Mouse (Mus musculus) forebrain, postnatal 0 days (tissue): Measurements from ENCODE around the gene Olfr1145. TPM values are rescaled to one million over a fixed set of nuclear protein-coding genes. Genes with fewer than 3 reads are reported as not detected.

Experiments used
- ATAC-seq: fragments of 200-750 bp; cut with Nextera tagmentation; 2 replicates; pipeline ENCODE4 v1.8.0; 2017; ENCODE audit warnings: mild to moderate bottlenecking, moderate library complexity
- DNase-seq: peaks from one replicate; pipeline ENCODE4 v3.0.0-alpha.2; 2015
- H3K27ac ChIP-seq: fragments of 300-500 bp; sonication (generic); 2 replicates; pipeline ENCODE4 v1.5.1; 2014; ENCODE audit warnings: low read depth, mild to moderate bottlenecking, antibody characterized with exemption, low read length, moderate library complexity, mixed read lengths
- H3K27me3 ChIP-seq: fragments of 300-500 bp; sonication (generic); 2 replicates; pipeline ENCODE4 v1.6.1; 2014; ENCODE audit warnings: mild to moderate bottlenecking, low read length, mixed read lengths; ENCODE audit not compliant: insufficient read depth
- H3K36me3 ChIP-seq: fragments of 300-500 bp; sonication (generic); 2 replicates; pipeline ENCODE4 v1.6.1; 2014; ENCODE audit warnings: mild to moderate bottlenecking, moderate library complexity; ENCODE audit not compliant: insufficient read depth
- H3K4me1 ChIP-seq: fragments of 300-500 bp; sonication (generic); 2 replicates; pipeline ENCODE4 v1.6.1; 2014; ENCODE audit warnings: antibody characterized with exemption; ENCODE audit not compliant: insufficient read depth
- H3K4me2 ChIP-seq: fragments of 300-500 bp; sonication (generic); 2 replicates; pipeline ENCODE4 v1.6.1; 2014; ENCODE audit warnings: low read depth, mild to moderate bottlenecking, moderate library complexity
- H3K4me3 ChIP-seq: fragments of 300-500 bp; sonication (generic); 2 replicates; pipeline ENCODE4 v1.5.1; 2014; ENCODE audit warnings: low read depth, low read length, mixed read lengths
- H3K9ac ChIP-seq: fragments of 300-500 bp; sonication (generic); 2 replicates; pipeline ENCODE4 v1.6.1; 2014; ENCODE audit warnings: mild to moderate bottlenecking
- H3K9me3 ChIP-seq: fragments of 300-500 bp; sonication (generic); 2 replicates; pipeline ENCODE4 v1.6.1; 2016; ENCODE audit warnings: low read length
- CTCF ChIP-seq: sonication (generic); IDR thresholded peaks from 2 replicates; pipeline ENCODE4 v1.5.1; 2016; ENCODE audit warnings: antibody characterized with exemption, control low read depth, low read depth
- WGBS: fragments of 180-500 bp; shearing (Covaris S2); extraction: QIAGEN DNeasy Blood & Tissue Kit; methylation state at CpG from one replicate; pipeline ENCODE4 v1.1.7; 2014; 5-methylcytosine and 5-hydroxymethylcytosine counted together
- polyA plus RNA-seq: library from polyadenylated mRNA; unstranded; fragments of >200 nt; fragmentation: Nextera tagmentation; extraction: Ambion mirVana; gene quantifications from 2 replicates; pipeline ENCODE4 v1.2.1, GENCODE M21; 2015
- total RNA-seq: library from RNA; depleted of rRNA; stranded (reverse); fragments of >200 nt; gene quantifications from 2 replicates; pipeline ENCODE4 v1.2.3, GENCODE M21; 2014; rRNA removed

Gene Olfr1145
- not detected in 2 replicates for total RNA-seq
- polyA plus RNA-seq, result not detected in 2 replicates

GRCm38 (mm10) chr2:87809522-87809921 is at the start of gene Olfr1145:
Gene Olfr1145, plus strand, starts transcription at chr2:87809822.
- DNase-seq, result no peak
- H3K27me3 ChIP-seq, result no peaks in the 10 kb centered on the region
- H3K36me3 ChIP-seq, result no peaks in the 10 kb centered on the region
- no peak for ATAC-seq
- no peak within 1 kb of the TSS for H3K4me2 ChIP-seq
- no peaks in the 10 kb centered on the region for H3K9me3 ChIP-seq
- H3K4me3 ChIP-seq, result no peak within 1 kb of the TSS
- H3K27ac ChIP-seq, result no peak within 1 kb of the TSS
- H3K4me1 ChIP-seq, result no peaks in the 10 kb centered on the region
- WGBS, result 86% methylated on average over 1 of the region's 1 CpGs
- no peak for TF ChIP-seq CTCF
- no peak within 1 kb of the TSS for H3K9ac ChIP-seq

DNA sequence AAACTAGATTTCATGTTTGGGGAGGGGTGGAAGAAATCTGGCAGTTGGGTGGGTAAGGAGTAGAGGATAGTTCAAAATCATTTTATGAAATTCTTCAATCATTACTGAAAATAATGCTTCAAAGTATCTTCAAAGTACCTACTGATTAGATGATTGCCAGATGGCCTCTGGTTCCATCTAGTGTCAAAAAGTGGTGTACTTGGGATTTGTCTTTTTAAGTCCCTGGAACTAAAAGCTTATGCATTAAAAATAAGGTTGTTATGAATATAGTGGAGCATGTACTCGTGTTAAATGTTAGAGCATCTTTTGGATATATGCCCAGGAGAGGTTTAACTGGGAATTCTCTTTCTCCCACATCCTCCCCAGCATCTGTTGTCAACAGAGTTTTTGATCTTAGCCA is 33.5 kb upstream of the Olfr1145 start:
- no peak for ATAC-seq
- H3K27ac ChIP-seq, result no peak overlapping the region
- no peak overlapping the region for H3K4me3 ChIP-seq
- 49% methylated on average over 1 of the region's 1 CpGs for WGBS
- peak; percentile 4 for DNase-seq
- no peak overlapping the region for H3K9ac ChIP-seq
- H3K9me3 ChIP-seq, result no peaks in the 10 kb centered on the region
- H3K27me3 ChIP-seq, result no peaks in the 10 kb centered on the region
- 0 out of 2 replicates have a peak, but pooled peaks have one; percentile 13 for TF ChIP-seq CTCF
- H3K4me2 ChIP-seq, result no peak overlapping the region
- no peaks in the 10 kb centered on the region for H3K36me3 ChIP-seq
- H3K4me1 ChIP-seq, result no peaks in the 10 kb centered on the region

- Histone ChIP-seq H3K4me2 (no peak within 1 kb of the TSS), H3K27me3 (no peaks in the 10 kb centered on the region), H3K9me3 (no peaks in the 10 kb centered on the region), H3K4me1 (no peaks in the 10 kb centered on the region), H3K4me3 (no peak within 1 kb of the TSS), H3K9ac (no peak within 1 kb of the TSS), H3K36me3 (no peaks in the 10 kb centered on the region), H3K27ac (no peak within 1 kb of the TSS)
- DNase-seq (no peak), ATAC-seq (no peak)
- WGBS, result 73% methylated on average over 4 of the region's 4 CpGs
- no peak for TF ChIP-seq CTCF
Measured at GRCm38 (mm10) chr2:87779183-87779582, 30.4 kb upstream of the Olfr1145 start, which contains the start of gene Olfr152. Gene Olfr152, plus strand, starts transcription at chr2:87779483.

DNA sequence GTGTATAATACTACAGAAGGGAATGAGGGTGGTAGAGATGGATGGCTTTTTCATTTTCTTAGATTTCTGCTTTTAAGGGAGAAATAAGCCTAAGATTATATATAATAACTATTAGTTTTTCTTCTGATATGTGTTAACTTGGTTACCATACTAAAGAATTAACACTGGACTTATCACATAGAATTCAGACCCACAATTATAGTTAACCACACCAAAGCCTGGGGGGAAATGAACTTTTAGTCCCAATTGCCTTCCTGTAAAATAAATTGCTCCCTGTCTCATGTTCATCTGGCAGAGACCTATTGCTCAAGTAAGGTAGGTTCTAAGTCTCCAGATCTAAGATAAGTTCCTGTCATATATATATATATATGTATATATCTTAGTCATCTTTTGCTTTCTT is 9.3 kb upstream of the Olfr1145 start, which contains the start of gene Olfr1143:
TSS of gene Olfr1143 (plus strand) at position 301 of the 400 bp plus-strand sequence.
- no peak within 1 kb of the TSS for H3K9ac ChIP-seq
- no peak within 1 kb of the TSS for H3K27ac ChIP-seq
- no peak within 1 kb of the TSS for H3K4me3 ChIP-seq
- no peaks in the 10 kb centered on the region for H3K4me1 ChIP-seq
- no peaks in the 10 kb centered on the region for H3K27me3 ChIP-seq
- H3K9me3 ChIP-seq, result no peaks in the 10 kb centered on the region
- H3K36me3 ChIP-seq, result no peaks in the 10 kb centered on the region
- ATAC-seq (no peak), DNase-seq (no peak)
- H3K4me2 ChIP-seq, result no peak within 1 kb of the TSS
- TF ChIP-seq CTCF, result no peak

DNA sequence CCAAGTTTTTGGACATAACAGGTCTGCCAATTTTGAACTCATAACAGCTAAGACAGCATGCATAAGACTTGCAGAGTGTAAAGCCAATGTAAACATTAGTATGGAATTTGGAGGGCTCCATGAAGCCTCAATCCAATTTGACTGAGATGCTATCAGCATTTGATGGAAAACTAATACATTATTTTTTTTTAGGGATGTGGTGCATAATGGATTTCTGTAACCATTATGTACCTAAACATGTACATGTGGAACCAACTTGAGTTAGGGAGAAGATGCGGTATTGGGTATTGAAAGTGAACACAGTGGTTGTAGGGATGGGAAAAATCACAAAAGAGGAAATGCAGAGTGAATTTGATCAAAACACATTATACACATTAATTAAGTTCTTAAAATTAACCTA is 20.6 kb downstream of the Olfr1145 start, which contains the start of gene Olfr1148:
TSS of gene Olfr1148 (plus strand) at position 301 of the 400 bp plus-strand sequence.
- no peaks in the 10 kb centered on the region for H3K4me1 ChIP-seq
- H3K36me3 ChIP-seq, result no peaks in the 10 kb centered on the region
- H3K4me3 ChIP-seq, result no peak within 1 kb of the TSS
- no peak within 1 kb of the TSS for H3K4me2 ChIP-seq
- no peak for ATAC-seq
- no peak for TF ChIP-seq CTCF
- no peak within 1 kb of the TSS for H3K9ac ChIP-seq
- WGBS, result 98% methylated on average over 1 of the region's 1 CpGs
- H3K9me3 ChIP-seq, result no peaks in the 10 kb centered on the region
- no peak for DNase-seq
- H3K27ac ChIP-seq, result no peak within 1 kb of the TSS
- H3K27me3 ChIP-seq, result no peaks in the 10 kb centered on the region

DNA sequence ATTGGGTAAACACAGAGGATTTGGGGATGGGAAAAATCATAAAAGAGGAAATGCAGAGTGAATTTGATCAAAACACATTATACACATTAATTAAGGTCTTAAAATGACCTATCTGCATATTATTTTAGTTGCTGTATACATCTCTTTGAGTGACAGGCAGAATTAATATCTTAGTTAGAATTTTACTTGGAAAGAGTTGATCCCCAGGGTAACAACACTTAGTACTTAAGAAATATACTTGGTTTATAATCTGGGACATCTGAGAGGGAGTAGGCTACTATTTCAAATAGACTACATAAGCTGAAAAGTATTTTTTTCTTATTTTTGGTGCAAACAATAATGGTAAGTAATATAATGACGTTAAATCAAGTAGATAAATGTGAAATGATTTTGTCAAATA is 34.1 kb downstream of the Olfr1145 start, which contains the start of gene Olfr1150-ps1:
TSS of gene Olfr1150-ps1 (plus strand) at position 301 of the 400 bp plus-strand sequence.
- Histone ChIP-seq H3K4me3 (no peak within 1 kb of the TSS), H3K9me3 (no peaks in the 10 kb centered on the region), H3K27ac (no peak within 1 kb of the TSS), H3K9ac (no peak within 1 kb of the TSS), H3K4me2 (no peak within 1 kb of the TSS), H3K36me3 (no peaks in the 10 kb centered on the region), H3K27me3 (no peaks in the 10 kb centered on the region), H3K4me1 (no peaks in the 10 kb centered on the region)
- DNase-seq, result no peak
- no peak for ATAC-seq
- TF ChIP-seq CTCF, result no peak
- 81% methylated on average over 1 of the region's 1 CpGs for WGBS

DNA sequence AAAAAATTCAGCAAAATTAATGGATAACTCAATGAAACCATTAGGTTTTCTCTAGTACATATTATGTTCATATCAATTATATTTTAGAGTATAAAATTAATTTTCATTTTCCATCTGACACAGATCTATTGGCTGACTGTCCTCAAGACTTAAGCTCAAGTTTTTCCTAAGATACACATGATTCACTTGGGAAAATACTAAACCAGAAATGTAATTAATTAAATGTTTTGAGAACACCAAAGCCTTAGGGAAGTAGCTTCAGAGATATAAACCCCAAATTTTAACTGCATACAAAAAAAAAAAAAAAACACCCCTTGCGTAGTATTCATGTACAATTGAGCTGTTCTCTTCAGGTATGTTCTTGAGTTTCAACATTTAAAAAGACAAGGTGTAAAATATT is 45.9 kb downstream of the Olfr1145 start, which contains the start of gene Olfr1151:
TSS of gene Olfr1151 (plus strand) at position 301 of the 400 bp plus-strand sequence.
- Histone ChIP-seq H3K4me3 (no peak within 1 kb of the TSS), H3K9me3 (no peaks in the 10 kb centered on the region), H3K36me3 (no peaks in the 10 kb centered on the region), H3K4me1 (no peaks in the 10 kb centered on the region), H3K27me3 (no peaks in the 10 kb centered on the region), H3K9ac (no peak within 1 kb of the TSS), H3K4me2 (no peak within 1 kb of the TSS), H3K27ac (no peak within 1 kb of the TSS)
- WGBS, result 90% methylated on average over 1 of the region's 1 CpGs
- ATAC-seq (no peak), DNase-seq (no peak)
- no peak for TF ChIP-seq CTCF

Other genes with a start within 250 kb of the Olfr1145 start
- not detected in 2 replicates for gene Olfr1129, start 235.9 kb upstream of the Olfr1145 start, total RNA-seq
- not detected in 2 replicates for gene Olfr1129, start 235.9 kb upstream of the Olfr1145 start, polyA plus RNA-seq
- gene Olfr1130, start 203.6 kb upstream of the Olfr1145 start, total RNA-seq, result 0.14 TPM in 1 of 2 replicates, not detected in the other
- not detected in 2 replicates for gene Olfr1130, start 203.6 kb upstream of the Olfr1145 start, polyA plus RNA-seq
- not detected in 2 replicates for gene Olfr1131, start 182.7 kb upstream of the Olfr1145 start, total RNA-seq
- not detected in 2 replicates for gene Olfr1131, start 182.7 kb upstream of the Olfr1145 start, polyA plus RNA-seq
- not detected in 2 replicates for gene Olfr1132, start 172.3 kb upstream of the Olfr1145 start, total RNA-seq
- not detected in 2 replicates for gene Olfr1132, start 172.3 kb upstream of the Olfr1145 start, polyA plus RNA-seq
- not detected in 2 replicates for gene Olfr1133, start 162.4 kb upstream of the Olfr1145 start, total RNA-seq
- not detected in 2 replicates for gene Olfr1133, start 162.4 kb upstream of the Olfr1145 start, polyA plus RNA-seq
- not detected in 2 replicates for gene Olfr1134, start 151.4 kb upstream of the Olfr1145 start, total RNA-seq
- gene Olfr1134, start 151.4 kb upstream of the Olfr1145 start, polyA plus RNA-seq, result not detected in 2 replicates
- not detected in 2 replicates for gene Olfr1135, start 136.2 kb upstream of the Olfr1145 start, total RNA-seq
- gene Olfr1135, start 136.2 kb upstream of the Olfr1145 start, polyA plus RNA-seq, result not detected in 2 replicates
- not detected in 2 replicates for gene Olfr1136, start 115.9 kb upstream of the Olfr1145 start, total RNA-seq
- not detected in 2 replicates for gene Olfr1136, start 115.9 kb upstream of the Olfr1145 start, polyA plus RNA-seq
- gene Olfr1137, start 96.6 kb upstream of the Olfr1145 start, total RNA-seq, result not detected in 2 replicates
- not detected in 2 replicates for gene Olfr1137, start 96.6 kb upstream of the Olfr1145 start, polyA plus RNA-seq
- gene Olfr1138, start 69.8 kb upstream of the Olfr1145 start, total RNA-seq, result not detected in 2 replicates
- gene Olfr1138, start 69.8 kb upstream of the Olfr1145 start, polyA plus RNA-seq, result not detected in 2 replicates
- gene Olfr1140, start 66.1 kb upstream of the Olfr1145 start, total RNA-seq, result not detected in 2 replicates
- not detected in 2 replicates for gene Olfr1140, start 66.1 kb upstream of the Olfr1145 start, polyA plus RNA-seq
- not detected in 2 replicates for gene Olfr1141, start 55.8 kb upstream of the Olfr1145 start, total RNA-seq
- not detected in 2 replicates for gene Olfr1141, start 55.8 kb upstream of the Olfr1145 start, polyA plus RNA-seq
- gene Olfr152, start 30.3 kb upstream of the Olfr1145 start, total RNA-seq, result not detected in 2 replicates
- gene Olfr152, start 30.3 kb upstream of the Olfr1145 start, polyA plus RNA-seq, result not detected in 2 replicates
- gene Olfr1143, start 9.2 kb upstream of the Olfr1145 start, total RNA-seq, result not detected in 2 replicates
- not detected in 2 replicates for gene Olfr1143, start 9.2 kb upstream of the Olfr1145 start, polyA plus RNA-seq
- gene Olfr1148, start 20.7 kb downstream of the Olfr1145 start, total RNA-seq, result not detected in 2 replicates
- not detected in 2 replicates for gene Olfr1148, start 20.7 kb downstream of the Olfr1145 start, polyA plus RNA-seq
- not detected in 2 replicates for gene Olfr1150-ps1, start 34.2 kb downstream of the Olfr1145 start, total RNA-seq
- not detected in 2 replicates for gene Olfr1150-ps1, start 34.2 kb downstream of the Olfr1145 start, polyA plus RNA-seq
- not detected in 2 replicates for gene Olfr1151, start 46.0 kb downstream of the Olfr1145 start, total RNA-seq
- gene Olfr1151, start 46.0 kb downstream of the Olfr1145 start, polyA plus RNA-seq, result not detected in 2 replicates
- not detected in 2 replicates for gene Olfr1152, start 56.7 kb downstream of the Olfr1145 start, total RNA-seq
- gene Olfr1152, start 56.7 kb downstream of the Olfr1145 start, polyA plus RNA-seq, result not detected in 2 replicates
- gene Olfr1153, start 85.1 kb downstream of the Olfr1145 start, total RNA-seq, result not detected in 2 replicates
- not detected in 2 replicates for gene Olfr1153, start 85.1 kb downstream of the Olfr1145 start, polyA plus RNA-seq
- gene Olfr1154, start 95.3 kb downstream of the Olfr1145 start, total RNA-seq, result not detected in 2 replicates
- not detected in 2 replicates for gene Olfr1154, start 95.3 kb downstream of the Olfr1145 start, polyA plus RNA-seq
- gene Olfr1155, start 135.3 kb downstream of the Olfr1145 start, total RNA-seq, result not detected in 2 replicates
- gene Olfr1155, start 135.3 kb downstream of the Olfr1145 start, polyA plus RNA-seq, result not detected in 2 replicates
- gene Olfr1156, start 143.3 kb downstream of the Olfr1145 start, total RNA-seq, result not detected in 2 replicates
- gene Olfr1156, start 143.3 kb downstream of the Olfr1145 start, polyA plus RNA-seq, result not detected in 2 replicates
- gene Olfr1157, start 158.5 kb downstream of the Olfr1145 start, total RNA-seq, result not detected in 2 replicates
- gene Olfr1157, start 158.5 kb downstream of the Olfr1145 start, polyA plus RNA-seq, result not detected in 2 replicates
- gene Olfr74, start 164.8 kb downstream of the Olfr1145 start, total RNA-seq, result not detected in 2 replicates
- not detected in 2 replicates for gene Olfr74, start 164.8 kb downstream of the Olfr1145 start, polyA plus RNA-seq
- not detected in 2 replicates for gene Olfr1158, start 180.3 kb downstream of the Olfr1145 start, total RNA-seq
- gene Olfr1158, start 180.3 kb downstream of the Olfr1145 start, polyA plus RNA-seq, result not detected in 2 replicates
- gene Olfr1160, start 198.4 kb downstream of the Olfr1145 start, total RNA-seq, result not detected in 2 replicates
- not detected in 2 replicates for gene Olfr1160, start 198.4 kb downstream of the Olfr1145 start, polyA plus RNA-seq
- gene Olfr1161, start 213.0 kb downstream of the Olfr1145 start, total RNA-seq, result not detected in 2 replicates
- not detected in 2 replicates for gene Olfr1161, start 213.0 kb downstream of the Olfr1145 start, polyA plus RNA-seq
- gene Olfr73, start 227.9 kb downstream of the Olfr1145 start, total RNA-seq, result 0.15 TPM in 1 of 2 replicates, not detected in the other
- gene Olfr73, start 227.9 kb downstream of the Olfr1145 start, polyA plus RNA-seq, result not detected in 2 replicates
- gene Olfr1162, start 241.3 kb downstream of the Olfr1145 start, total RNA-seq, result not detected in 2 replicates
- gene Olfr1162, start 241.3 kb downstream of the Olfr1145 start, polyA plus RNA-seq, result not detected in 2 replicates